Mouse (Mus musculus): ENCODE results near the gene Yipf1.

Gene Yipf1

GRCm38 (mm10) chr4:107313690-107314478 is at the start of gene Yipf1:
Gene Yipf1 (plus strand): TSS chr4:107314363.
- peaks cover 2% of the 10 kb centered on the region; the same call in 1 of the 2 replicates for H3K36me3 ChIP-seq (ENCODE audit: control insufficient read depth, insufficient read depth, low read length, poor library complexity, severe bottlenecking)
- peak; percentile 87 for DNase-seq (ENCODE audit: low read depth, low spot score)
- H3K27me3 ChIP-seq (ENCODE audit: control insufficient read depth, insufficient read depth, low read length, poor library complexity, severe bottlenecking), result no peaks in the 10 kb centered on the region

GRCm38 (mm10) chr4:107273683-107274082 is 40.5 kb upstream of the Yipf1 start:
- H3K36me3 ChIP-seq (ENCODE audit: control insufficient read depth, insufficient read depth, low read length, poor library complexity, severe bottlenecking), result no peaks in the 10 kb centered on the region
- no peaks in the 10 kb centered on the region for H3K27me3 ChIP-seq (ENCODE audit: control insufficient read depth, insufficient read depth, low read length, poor library complexity, severe bottlenecking)
- no peak for DNase-seq (ENCODE audit: low read depth, low spot score)

GRCm38 (mm10) chr4:107274511-107274910 is 39.7 kb upstream of the Yipf1 start:
- Histone ChIP-seq H3K36me3 (ENCODE audit: control insufficient read depth, insufficient read depth, low read length, poor library complexity, severe bottlenecking) (no peaks in the 10 kb centered on the region), H3K27me3 (ENCODE audit: control insufficient read depth, insufficient read depth, low read length, poor library complexity, severe bottlenecking) (no peaks in the 10 kb centered on the region)
- DNase-seq (ENCODE audit: low read depth, low spot score), result no peak

GRCm38 (mm10) chr4:107278188-107278707 is 35.9 kb upstream of the Yipf1 start:
- Histone ChIP-seq H3K27me3 (ENCODE audit: control insufficient read depth, insufficient read depth, low read length, poor library complexity, severe bottlenecking) (no peaks in the 10 kb centered on the region), H3K36me3 (ENCODE audit: control insufficient read depth, insufficient read depth, low read length, poor library complexity, severe bottlenecking) (no peaks in the 10 kb centered on the region)
- no peak for DNase-seq (ENCODE audit: low read depth, low spot score)

GRCm38 (mm10) chr4:107280843-107281475 is 33.2 kb upstream of the Yipf1 start:
- no peak for DNase-seq (ENCODE audit: low read depth, low spot score)
- Histone ChIP-seq H3K27me3 (ENCODE audit: control insufficient read depth, insufficient read depth, low read length, poor library complexity, severe bottlenecking) (no peaks in the 10 kb centered on the region), H3K36me3 (ENCODE audit: control insufficient read depth, insufficient read depth, low read length, poor library complexity, severe bottlenecking) (no peaks in the 10 kb centered on the region)

GRCm38 (mm10) chr4:107285446-107286200 is 28.5 kb upstream of the Yipf1 start:
- peak; percentile 48 for DNase-seq (ENCODE audit: low read depth, low spot score)
- H3K36me3 ChIP-seq (ENCODE audit: control insufficient read depth, insufficient read depth, low read length, poor library complexity, severe bottlenecking), result no peaks in the 10 kb centered on the region
- H3K27me3 ChIP-seq (ENCODE audit: control insufficient read depth, insufficient read depth, low read length, poor library complexity, severe bottlenecking), result no peaks in the 10 kb centered on the region

- Histone ChIP-seq H3K27me3 (ENCODE audit: control insufficient read depth, insufficient read depth, low read length, poor library complexity, severe bottlenecking) (no peaks in the 10 kb centered on the region), H3K36me3 (ENCODE audit: control insufficient read depth, insufficient read depth, low read length, poor library complexity, severe bottlenecking) (no peaks in the 10 kb centered on the region)
- no peak for DNase-seq (ENCODE audit: low read depth, low spot score)
Observed at GRCm38 (mm10) chr4:107286386-107286785, 27.8 kb upstream of the Yipf1 start.

- DNase-seq (ENCODE audit: low read depth, low spot score), result no peak
- Histone ChIP-seq H3K27me3 (ENCODE audit: control insufficient read depth, insufficient read depth, low read length, poor library complexity, severe bottlenecking) (no peaks in the 10 kb centered on the region), H3K36me3 (ENCODE audit: control insufficient read depth, insufficient read depth, low read length, poor library complexity, severe bottlenecking) (no peaks in the 10 kb centered on the region)
Observed at GRCm38 (mm10) chr4:107287517-107287916, 26.6 kb upstream of the Yipf1 start.

- DNase-seq (ENCODE audit: low read depth, low spot score), result no peak
- H3K27me3 ChIP-seq (ENCODE audit: control insufficient read depth, insufficient read depth, low read length, poor library complexity, severe bottlenecking), result no peaks in the 10 kb centered on the region
- H3K36me3 ChIP-seq (ENCODE audit: control insufficient read depth, insufficient read depth, low read length, poor library complexity, severe bottlenecking), result no peaks in the 10 kb centered on the region
Observed at GRCm38 (mm10) chr4:107291611-107292272, 22.4 kb upstream of the Yipf1 start.

GRCm38 (mm10) chr4:107292273-107292662 is 21.9 kb upstream of the Yipf1 start:
- Histone ChIP-seq H3K27me3 (ENCODE audit: control insufficient read depth, insufficient read depth, low read length, poor library complexity, severe bottlenecking) (no peaks in the 10 kb centered on the region), H3K36me3 (ENCODE audit: control insufficient read depth, insufficient read depth, low read length, poor library complexity, severe bottlenecking) (no peaks in the 10 kb centered on the region)
- DNase-seq (ENCODE audit: low read depth, low spot score), result no peak

GRCm38 (mm10) chr4:107298071-107298606 is 16.0 kb upstream of the Yipf1 start:
- DNase-seq (ENCODE audit: low read depth, low spot score), result no peak
- Histone ChIP-seq H3K36me3 (ENCODE audit: control insufficient read depth, insufficient read depth, low read length, poor library complexity, severe bottlenecking) (no peaks in the 10 kb centered on the region), H3K27me3 (ENCODE audit: control insufficient read depth, insufficient read depth, low read length, poor library complexity, severe bottlenecking) (no peaks in the 10 kb centered on the region)

GRCm38 (mm10) chr4:107299779-107300340 is 14.3 kb upstream of the Yipf1 start:
- H3K36me3 ChIP-seq (ENCODE audit: control insufficient read depth, insufficient read depth, low read length, poor library complexity, severe bottlenecking), result no peaks in the 10 kb centered on the region
- H3K27me3 ChIP-seq (ENCODE audit: control insufficient read depth, insufficient read depth, low read length, poor library complexity, severe bottlenecking), result no peaks in the 10 kb centered on the region
- DNase-seq (ENCODE audit: low read depth, low spot score), result no peak

- DNase-seq (ENCODE audit: low read depth, low spot score), result no peak
- no peaks in the 10 kb centered on the region for H3K27me3 ChIP-seq (ENCODE audit: control insufficient read depth, insufficient read depth, low read length, poor library complexity, severe bottlenecking)
- H3K36me3 ChIP-seq (ENCODE audit: control insufficient read depth, insufficient read depth, low read length, poor library complexity, severe bottlenecking), result no peaks in the 10 kb centered on the region
Observed at GRCm38 (mm10) chr4:107300371-107300770, 13.8 kb upstream of the Yipf1 start.
